Mouse (Mus musculus): ENCODE measurements at regions not wholly inside any gene's neighbourhood (a gene's known extent, or its start where the extent isn't known, plus 50 kb on each side); places are given as distances from the start of the nearest gene placed in this dataset.

- TF ChIP-seq MYOD1 (IDR thresholded peaks at IDR 0.05; ENCODE audit: control insufficient read depth in 1 of 3, insufficient read length in 2 of 3, low read depth in 2 of 3) (no peak), POLR2A (IDR thresholded peaks at IDR 0.05; ENCODE audit: insufficient read length, low read depth) (no peak), CEBPB (IDR thresholded peaks at IDR 0.05; ENCODE audit: insufficient read depth, poor library complexity, severe bottlenecking) (no peak), MAX (IDR thresholded peaks at IDR 0.05; ENCODE audit: low read depth) (no peak), USF1 (IDR thresholded peaks at IDR 0.05; ENCODE audit: low read depth) (no peak), E2F4 (IDR thresholded peaks at IDR 0.05; ENCODE audit: insufficient read depth) (no peak), TCF12 (IDR thresholded peaks at IDR 0.05; ENCODE audit: insufficient read depth, poor library complexity, severe bottlenecking) (no peak), MYOG (IDR thresholded peaks at IDR 0.05; ENCODE audit: control insufficient read depth in 1 of 3, insufficient read depth in 1 of 3, insufficient read length in 2 of 3, low read depth in 2 of 3) (no peak)
Measured at GRCm38 (mm10) chr9:120834166-120834565, 94.8 kb upstream of the Ctnnb1 start.
